Mouse (Mus musculus) forebrain, embryonic 14.5 days (tissue): ENCODE measurements around the gene Adk. TPM values are rescaled to one million over a fixed set of nuclear protein-coding genes. Genes with fewer than 3 reads are reported as not detected.
"Not testable (repeated sequence)": the region's sequence is repeated elsewhere in the genome, so short reads cannot be mapped to it uniquely, and the experiment has no call there.

Experiments
- ATAC-seq: fragments of 200-750 bp; cut with Nextera tagmentation; 2 replicates; pipeline ENCODE4 v1.8.0; 2017; ENCODE audit warnings: mild to moderate bottlenecking, moderate library complexity
- DNase-seq: peaks from one replicate; pipeline ENCODE4 v3.0.0-alpha.2; 2015; ENCODE audit warnings: low spot score
- H3K27ac ChIP-seq: fragments of 300-500 bp; sonication (generic); 2 replicates; pipeline ENCODE4 v1.5.1; 2014; ENCODE audit warnings: low read depth, mild to moderate bottlenecking, control low read depth, low read length, moderate library complexity
- H3K27me3 ChIP-seq: fragments of 300-500 bp; sonication (generic); replicated peaks from 2 replicates; pipeline ENCODE4 v1.6.1; 2014; ENCODE audit warnings: low read length, control low read depth, mixed read lengths; ENCODE audit not compliant: control insufficient read depth, insufficient read depth
- H3K36me3 ChIP-seq: fragments of 300-500 bp; sonication (generic); 2 replicates; pipeline ENCODE4 v1.6.1; 2014; ENCODE audit warnings: low read length, control low read depth; ENCODE audit not compliant: control insufficient read depth, insufficient read depth
- H3K4me1 ChIP-seq: fragments of 300-500 bp; sonication (generic); 2 replicates; pipeline ENCODE4 v1.6.1; 2014; ENCODE audit warnings: antibody characterized with exemption, low read length, control low read depth; ENCODE audit not compliant: control insufficient read depth, insufficient read depth
- H3K4me2 ChIP-seq: fragments of 300-500 bp; sonication (generic); 2 replicates; pipeline ENCODE4 v1.6.1; 2014; ENCODE audit warnings: mild to moderate bottlenecking, control low read depth, low read length
- H3K4me3 ChIP-seq: fragments of 300-500 bp; sonication (generic); 2 replicates; pipeline ENCODE4 v1.5.1; 2014; ENCODE audit warnings: low read depth, low read length, control low read depth
- H3K9ac ChIP-seq: fragments of 300-500 bp; sonication (generic); 2 replicates; pipeline ENCODE4 v1.6.1; 2014; ENCODE audit warnings: mild to moderate bottlenecking, low read length, control low read depth, moderate library complexity
- H3K9me3 ChIP-seq: fragments of 300-500 bp; sonication (generic); replicated peaks from 2 replicates; pipeline ENCODE4 v1.6.1; 2016; ENCODE audit warnings: low read length, control low read depth, mixed read lengths; ENCODE audit not compliant: control insufficient read depth
- WGBS: fragments of 180-500 bp; shearing (Covaris S2); extraction: QIAGEN DNeasy Blood & Tissue Kit; methylation state at CpG from one replicate; pipeline ENCODE4 v1.1.7; 2014; 5-methylcytosine and 5-hydroxymethylcytosine counted together
- polyA plus RNA-seq: library from polyadenylated mRNA; unstranded; fragments of >200 nt; fragmentation: Nextera tagmentation; extraction: Ambion mirVana; gene quantifications from 2 replicates; pipeline ENCODE4 v1.2.1, GENCODE M21; 2014

Gene Adk
- polyA plus RNA-seq, 1 experiment from 2014 or later = 79.9 TPM

DNA sequence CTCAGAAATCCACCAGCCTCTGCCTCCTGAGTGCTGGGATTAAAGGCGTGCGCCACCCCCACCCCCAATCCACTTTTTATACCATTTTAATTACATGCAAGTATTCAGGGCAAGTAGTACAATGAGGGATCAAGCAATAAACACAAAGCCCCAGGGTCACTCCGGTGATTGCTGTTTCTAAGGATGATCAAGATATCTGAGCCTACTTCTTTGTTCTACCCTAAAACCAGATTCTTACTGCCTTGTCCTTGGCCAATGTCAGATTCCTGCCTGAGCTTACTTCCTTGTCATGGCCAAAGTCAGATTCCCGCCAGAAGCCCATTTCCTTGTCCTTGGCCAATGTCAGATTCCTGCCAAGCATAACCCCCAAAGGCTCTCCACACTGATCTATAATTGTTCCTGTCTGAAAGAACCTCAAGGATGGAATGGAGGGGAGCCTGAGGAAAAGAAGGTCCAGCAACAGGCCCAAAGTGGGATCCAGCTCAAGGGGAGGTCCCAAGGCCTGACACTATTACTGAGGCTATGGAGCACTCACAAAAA is 422.3 kb downstream of the Adk start:
- DNase-seq, ATAC-seq: not testable (repeated sequence)

DNA sequence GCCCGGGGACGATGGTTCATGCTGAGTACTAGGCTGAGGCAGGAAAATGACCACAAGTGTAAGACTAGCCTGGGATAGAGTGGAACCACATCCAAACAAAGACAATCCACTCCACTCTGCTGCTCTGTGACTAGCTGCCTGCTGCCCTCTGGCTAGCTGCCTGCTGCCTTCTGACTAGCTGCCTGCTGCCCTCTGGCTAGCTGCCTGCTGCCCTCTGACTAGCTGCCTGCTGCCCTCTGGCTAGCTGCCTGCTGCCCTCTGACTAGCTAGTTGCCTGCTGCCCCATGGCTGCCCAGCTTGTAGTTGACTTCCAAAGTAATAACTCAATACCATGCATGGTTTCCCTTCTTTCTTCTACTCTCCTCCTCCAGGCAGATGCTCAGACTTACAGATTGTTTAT is 424.8 kb downstream of the Adk start:
- DNase-seq (no peak), ATAC-seq (no peak)
- H3K27me3 ChIP-seq = no peaks in the 10 kb centered on the region
- no peak overlapping the region for H3K9ac ChIP-seq
- no peak overlapping the region for H3K4me3 ChIP-seq
- 86% methylated on average over 2 of the region's 2 CpGs for WGBS
- no peaks in the 10 kb centered on the region for H3K4me1 ChIP-seq
- no peak overlapping the region for H3K4me2 ChIP-seq
- no peaks in the 10 kb centered on the region for H3K36me3 ChIP-seq
- H3K27ac ChIP-seq = no peak overlapping the region
- no peaks in the 10 kb centered on the region for H3K9me3 ChIP-seq

More for the DNA sequence above, 422.3 kb downstream of the Adk start:
- not testable (repeated sequence) for H3K27me3 ChIP-seq, H3K9ac ChIP-seq, H3K27ac ChIP-seq, H3K4me1 ChIP-seq, H3K36me3 ChIP-seq, H3K9me3 ChIP-seq, H3K4me2 ChIP-seq, H3K4me3 ChIP-seq
- 84% methylated on average over 4 of the region's 4 CpGs for WGBS

DNA sequence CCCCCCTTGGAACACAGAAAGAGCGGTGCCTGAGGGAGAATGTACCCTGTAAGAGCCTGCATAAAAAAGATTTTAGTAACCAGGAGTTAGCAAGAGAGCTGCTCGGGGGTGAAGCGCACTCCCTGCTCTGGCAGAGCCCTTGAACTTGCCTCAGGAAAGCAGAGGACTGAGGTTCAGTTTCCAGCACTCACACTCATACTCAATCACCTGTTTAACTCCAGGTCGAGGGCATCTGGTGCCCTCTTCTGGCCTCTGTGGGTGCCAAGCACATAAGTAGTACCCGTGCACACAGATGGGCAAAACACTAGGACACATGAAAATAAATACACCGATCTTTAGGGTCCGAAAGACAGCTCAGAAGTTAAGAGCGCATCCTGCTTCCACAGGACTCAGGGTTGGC is 427.2 kb downstream of the Adk start:
- no peak for DNase-seq
- no peaks in the 10 kb centered on the region for H3K27me3 ChIP-seq
- no peak overlapping the region for H3K4me3 ChIP-seq
- H3K36me3 ChIP-seq = no peaks in the 10 kb centered on the region
- no peak overlapping the region for H3K9ac ChIP-seq
- WGBS = 95% methylated on average over 8 of the region's 8 CpGs
- H3K9me3 ChIP-seq = no peaks in the 10 kb centered on the region
- H3K27ac ChIP-seq = no peak overlapping the region
- no peak overlapping the region for H3K4me2 ChIP-seq
- no peak for ATAC-seq
- no peaks in the 10 kb centered on the region for H3K4me1 ChIP-seq

DNA sequence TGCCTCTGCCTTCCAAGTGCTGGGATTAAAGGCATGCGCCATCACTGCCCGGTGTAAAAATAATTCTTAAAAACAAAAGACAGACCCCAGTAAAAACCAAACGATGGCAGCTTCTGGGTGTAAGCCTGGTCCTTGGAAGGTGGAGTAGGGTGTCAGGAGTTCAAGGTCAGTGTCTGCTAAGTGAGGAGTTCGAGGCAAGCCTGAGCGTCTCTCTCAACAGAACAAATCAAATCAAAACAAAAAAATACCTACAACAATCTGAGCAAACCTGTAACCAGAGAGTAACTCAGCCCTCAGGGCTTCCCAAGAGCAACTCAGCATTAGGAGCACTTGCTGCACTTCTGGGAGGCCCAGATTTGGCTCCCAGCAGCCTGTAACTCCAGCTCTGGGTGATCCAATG is 427.8 kb downstream of the Adk start:
- H3K27ac ChIP-seq = no peak overlapping the region
- H3K36me3 ChIP-seq = no peaks in the 10 kb centered on the region
- no peaks in the 10 kb centered on the region for H3K4me1 ChIP-seq
- H3K4me2 ChIP-seq = no peak overlapping the region
- H3K27me3 ChIP-seq = no peaks in the 10 kb centered on the region
- H3K9ac ChIP-seq = no peak overlapping the region
- ATAC-seq (no peak), DNase-seq (no peak)
- WGBS = 92% methylated on average over 5 of the region's 5 CpGs
- H3K4me3 ChIP-seq = no peak overlapping the region
- H3K9me3 ChIP-seq = no peaks in the 10 kb centered on the region

DNA sequence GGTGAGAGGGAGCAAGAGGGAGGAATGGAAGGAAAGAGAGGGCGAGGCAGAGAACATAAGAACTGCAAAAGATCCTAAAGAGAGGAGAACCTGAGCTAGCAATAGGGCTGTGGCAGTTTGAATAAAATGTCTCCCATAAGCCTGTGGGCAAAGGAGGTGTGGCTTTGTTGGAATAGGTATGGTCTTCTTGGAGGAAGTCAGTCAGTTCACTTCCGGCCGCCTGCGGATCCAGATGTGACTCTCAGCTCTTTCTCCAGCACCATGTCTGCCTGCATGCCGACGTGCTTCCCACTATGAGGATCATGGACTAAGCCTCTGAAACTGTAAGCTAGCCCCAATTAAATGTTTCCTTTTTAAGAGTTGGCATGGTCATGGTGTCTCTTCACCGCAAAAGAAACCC is 428.9 kb downstream of the Adk start, which contains the start of gene Kat6b:
TSS of gene Kat6b (plus strand) at position 204 of the 400 bp plus-strand sequence.
- Histone ChIP-seq H3K36me3 (no peaks in the 10 kb centered on the region), H3K9ac (no peak within 1 kb of the TSS), H3K27ac (no peak within 1 kb of the TSS), H3K9me3 (no peaks in the 10 kb centered on the region), H3K4me2 (no peak within 1 kb of the TSS), H3K27me3 (no peaks in the 10 kb centered on the region), H3K4me3 (no peak within 1 kb of the TSS), H3K4me1 (no peaks in the 10 kb centered on the region)
- ATAC-seq = no peak
- WGBS = 94% methylated on average over 7 of the region's 7 CpGs
- DNase-seq = no peak

DNA sequence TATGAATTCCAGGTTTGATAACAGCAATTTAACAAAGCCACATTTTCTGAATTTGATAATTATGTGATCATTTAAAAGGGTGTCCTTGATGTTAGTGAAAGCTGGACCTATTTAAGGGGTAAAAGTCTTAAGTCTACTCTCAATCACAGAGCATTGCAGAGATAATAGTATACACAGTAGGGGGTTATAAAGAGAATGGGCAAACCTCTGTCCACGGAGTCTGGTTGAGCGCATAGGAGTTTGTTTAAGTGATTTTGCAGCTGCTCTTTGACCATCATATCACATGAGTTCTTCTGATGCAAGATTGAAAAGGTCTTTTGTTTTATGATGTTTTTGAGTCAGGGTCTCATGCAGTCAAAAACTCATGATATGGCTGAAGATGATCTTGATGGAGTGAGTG is 431.8 kb downstream of the Adk start:
- DNase-seq (no peak), ATAC-seq (no peak)
- WGBS = 71% methylated on average over 2 of the region's 2 CpGs
- Histone ChIP-seq H3K4me3 (no peak overlapping the region), H3K4me2 (no peak overlapping the region), H3K4me1 (no peaks in the 10 kb centered on the region; the same call in 1 of the 2 replicates), H3K9me3 (no peaks in the 10 kb centered on the region), H3K27ac (no peak overlapping the region), H3K9ac (no peak overlapping the region), H3K36me3 (no peaks in the 10 kb centered on the region), H3K27me3 (no peaks in the 10 kb centered on the region)

DNA sequence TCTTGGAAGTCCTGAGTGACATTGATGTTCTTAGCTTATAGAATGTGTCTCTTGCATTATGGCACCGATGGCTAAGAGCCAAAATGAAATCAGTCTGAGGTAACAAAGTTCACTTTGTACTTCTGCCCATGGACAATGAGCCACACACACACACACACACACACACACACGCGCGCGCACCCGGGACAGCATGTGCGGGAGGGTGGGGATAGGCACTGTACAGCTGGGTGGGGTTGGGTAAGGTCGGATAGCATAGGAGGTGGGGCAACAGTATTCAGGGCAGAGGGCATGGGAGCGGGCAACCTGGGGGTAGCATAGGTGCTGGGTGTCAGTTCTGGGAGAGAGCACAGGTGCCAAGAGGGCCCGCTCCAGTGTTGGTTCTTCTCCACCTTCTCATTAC is 432.3 kb downstream of the Adk start:
- ATAC-seq = no peak
- Histone ChIP-seq H3K9me3 (no peaks in the 10 kb centered on the region), H3K4me3 (no peak overlapping the region), H3K27ac (no peak overlapping the region), H3K9ac (no peak overlapping the region), H3K4me2 (no peak overlapping the region), H3K27me3 (no peaks in the 10 kb centered on the region), H3K4me1 (no peaks in the 10 kb centered on the region; the same call in 1 of the 2 replicates), H3K36me3 (no peaks in the 10 kb centered on the region)
- no peak for DNase-seq
- 93% methylated on average over 10 of the region's 10 CpGs for WGBS

DNA sequence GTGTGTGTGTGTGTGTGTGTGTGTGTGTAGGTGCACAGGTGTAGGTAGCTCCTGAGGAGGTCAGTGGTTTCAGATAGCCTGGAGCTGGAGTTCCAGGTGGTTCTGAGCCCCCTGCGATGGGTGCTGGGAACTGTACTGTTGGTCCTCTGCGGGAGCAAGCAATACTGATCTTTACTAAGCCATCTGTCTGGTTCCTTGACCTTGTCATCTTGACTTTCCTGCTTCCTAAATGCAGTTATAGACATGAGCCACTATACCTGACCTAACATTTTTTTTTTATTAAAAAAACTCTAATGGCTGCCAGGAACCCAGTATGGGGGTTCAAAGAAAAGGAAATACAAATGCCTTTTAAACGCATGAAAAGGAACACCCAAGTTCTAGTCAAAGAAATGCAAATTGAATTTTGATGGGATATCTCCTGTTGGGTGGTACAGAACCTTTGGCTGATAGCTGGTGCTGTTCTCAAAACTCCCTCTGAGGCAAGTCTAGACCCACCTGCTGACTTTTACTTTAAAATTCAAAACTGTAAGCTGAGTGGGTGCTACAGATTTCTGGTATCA is 433.7 kb downstream of the Adk start:
- H3K36me3 ChIP-seq = no peaks in the 10 kb centered on the region
- H3K4me2 ChIP-seq = no peak overlapping the region
- WGBS = 94% methylated on average over 3 of the region's 3 CpGs
- peaks cover 2% of the 10 kb centered on the region; the same call in 1 of the 2 replicates for H3K4me1 ChIP-seq
- H3K27ac ChIP-seq = no peak overlapping the region
- H3K9me3 ChIP-seq = no peaks in the 10 kb centered on the region
- ATAC-seq (no peak), DNase-seq (no peak)
- H3K4me3 ChIP-seq = no peak overlapping the region
- H3K9ac ChIP-seq = no peak overlapping the region
- no peaks in the 10 kb centered on the region for H3K27me3 ChIP-seq

DNA sequence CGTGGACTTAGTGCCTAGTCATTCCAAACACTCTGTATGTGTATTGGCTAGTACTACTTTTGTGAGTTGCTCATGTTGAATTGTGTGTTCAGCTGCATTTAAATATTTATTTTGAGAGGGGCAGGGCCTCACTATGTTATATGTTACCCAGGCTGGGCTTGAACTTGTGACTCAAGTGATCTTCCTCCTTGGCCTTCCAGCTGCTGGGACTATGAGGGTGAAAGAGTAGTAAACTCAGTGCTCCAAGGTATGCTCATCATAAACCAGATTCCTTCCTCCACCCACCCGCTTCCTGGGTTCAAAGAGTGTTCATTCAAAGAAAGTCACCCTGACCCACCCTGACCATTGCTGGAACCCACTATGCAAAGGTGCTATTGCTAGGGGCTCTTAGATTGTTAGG is 434.8 kb downstream of the Adk start:
- not testable (repeated sequence) for ATAC-seq, H3K27ac ChIP-seq, H3K36me3 ChIP-seq, H3K4me3 ChIP-seq, H3K4me1 ChIP-seq, H3K27me3 ChIP-seq, H3K9me3 ChIP-seq, H3K9ac ChIP-seq, H3K4me2 ChIP-seq, DNase-seq
- 100% methylated on average over 2 of the region's 2 CpGs for WGBS
